Mouse (Mus musculus) midbrain, embryonic 10.5 days (tissue): ENCODE data around the gene Cped1. TPM values are rescaled to one million over a fixed set of nuclear protein-coding genes. Genes with fewer than 3 reads are reported as not detected.

Experiments used
- DNase-seq: peaks from one replicate; pipeline ENCODE4 v3.0.0-alpha.2; 2017; ENCODE audit warnings: low spot score
- H3K27ac ChIP-seq: fragments of 300-500 bp; sonication (generic); replicated peaks from 2 replicates; pipeline ENCODE4 v1.5.1; 2016; ENCODE audit warnings: mild to moderate bottlenecking
- H3K27me3 ChIP-seq: fragments of 300-500 bp; sonication (generic); 2 replicates; pipeline ENCODE4 v1.6.1; 2016; ENCODE audit warnings: low read depth, mild to moderate bottlenecking; ENCODE audit not compliant: poor library complexity, severe bottlenecking
- H3K36me3 ChIP-seq: fragments of 300-500 bp; sonication (generic); 2 replicates; pipeline ENCODE4 v1.6.1; 2016; ENCODE audit warnings: mild to moderate bottlenecking, moderate library complexity
- H3K4me1 ChIP-seq: fragments of 300-500 bp; sonication (generic); 2 replicates; pipeline ENCODE4 v1.6.1; 2016
- H3K4me3 ChIP-seq: fragments of 300-500 bp; sonication (generic); 2 replicates; pipeline ENCODE4 v1.5.1; 2016; ENCODE audit warnings: mild to moderate bottlenecking, moderate library complexity
- H3K9me3 ChIP-seq: fragments of 300-500 bp; sonication (generic); replicated peaks from 2 replicates; pipeline ENCODE4 v1.6.1; 2016; ENCODE audit warnings: mild to moderate bottlenecking
- WGBS: fragments of 180-500 bp; shearing (Covaris S2); methylation state at CpG from one replicate; pipeline ENCODE4 v1.1.7; 2016; 5-methylcytosine and 5-hydroxymethylcytosine counted together
- polyA plus RNA-seq: library from polyadenylated mRNA; unstranded; fragments of >200 nt; fragmentation: Nextera tagmentation; extraction: Ambion mirVana; gene quantifications from 2 replicates; pipeline ENCODE4 v1.2.1, GENCODE M21; 2016

Gene Cped1
- polyA plus RNA-seq, 1 experiment from 2014 or later, result 10.4 TPM

GRCm38 (mm10) chr6:21986660-21987331 is 1.1 kb downstream of the Cped1 start:
- 6% methylated on average over 24 of the region's 24 CpGs for WGBS

GRCm38 (mm10) chr6:21987554-21987953 is 1.8 kb downstream of the Cped1 start:
- Histone ChIP-seq H3K9me3 (no peaks in the 10 kb centered on the region), H3K27ac (no peak overlapping the region), H3K27me3 (peaks cover 38% of the 10 kb centered on the region), H3K4me3 (no peak overlapping the region; the same call in 1 of the 2 replicates), H3K4me1 (peaks cover 18% of the 10 kb centered on the region), H3K36me3 (no peaks in the 10 kb centered on the region)
- no peak for DNase-seq
- 89% methylated on average over 2 of the region's 2 CpGs for WGBS

More at GRCm38 (mm10) chr6:21986660-21987331, 1.1 kb downstream of the Cped1 start:
- Histone ChIP-seq H3K27me3 (peaks cover 38% of the 10 kb centered on the region), H3K4me1 (peaks cover 18% of the 10 kb centered on the region), H3K9me3 (no peaks in the 10 kb centered on the region), H3K36me3 (no peaks in the 10 kb centered on the region), H3K27ac (no peak overlapping the region), H3K4me3 (peak overlapping the region; percentile 60)
- peak; percentile 46 for DNase-seq

- Histone ChIP-seq H3K27ac (no peak overlapping the region), H3K9me3 (no peaks in the 10 kb centered on the region), H3K36me3 (no peaks in the 10 kb centered on the region), H3K4me3 (no peak overlapping the region), H3K4me1 (peaks cover 18% of the 10 kb centered on the region), H3K27me3 (peaks cover 38% of the 10 kb centered on the region)
- WGBS, result 84% methylated on average over 5 of the region's 5 CpGs
- no peak for DNase-seq
Measured at GRCm38 (mm10) chr6:21988296-21988695, 2.6 kb downstream of the Cped1 start.

GRCm38 (mm10) chr6:21989081-21989480 is 3.4 kb downstream of the Cped1 start:
- DNase-seq, result no peak
- Histone ChIP-seq H3K9me3 (no peaks in the 10 kb centered on the region), H3K4me3 (no peak overlapping the region), H3K27me3 (peaks cover 38% of the 10 kb centered on the region), H3K27ac (no peak overlapping the region), H3K36me3 (no peaks in the 10 kb centered on the region), H3K4me1 (peaks cover 18% of the 10 kb centered on the region)
- 80% methylated on average over 4 of the region's 4 CpGs for WGBS

- Histone ChIP-seq H3K9me3 (no peaks in the 10 kb centered on the region), H3K27me3 (peaks cover 32% of the 10 kb centered on the region), H3K4me1 (peaks cover 14% of the 10 kb centered on the region), H3K27ac (no peak overlapping the region), H3K4me3 (no peak overlapping the region), H3K36me3 (no peaks in the 10 kb centered on the region)
- DNase-seq, result no peak
- 80% methylated on average over 9 of the region's 9 CpGs for WGBS
Measured at GRCm38 (mm10) chr6:21990181-21991135, 4.7 kb downstream of the Cped1 start.

GRCm38 (mm10) chr6:21991151-21991550 is 5.4 kb downstream of the Cped1 start:
- Histone ChIP-seq H3K9me3 (no peaks in the 10 kb centered on the region), H3K4me1 (peaks cover 8% of the 10 kb centered on the region), H3K4me3 (no peak overlapping the region), H3K27me3 (peaks cover 25% of the 10 kb centered on the region), H3K27ac (no peak overlapping the region), H3K36me3 (no peaks in the 10 kb centered on the region)
- no peak for DNase-seq
- 81% methylated on average over 4 of the region's 4 CpGs for WGBS

- Histone ChIP-seq H3K27me3 (peaks cover 6% of the 10 kb centered on the region), H3K27ac (no peak overlapping the region), H3K36me3 (no peaks in the 10 kb centered on the region), H3K4me1 (no peaks in the 10 kb centered on the region; the same call in 1 of the 2 replicates), H3K4me3 (no peak overlapping the region), H3K9me3 (no peaks in the 10 kb centered on the region)
- DNase-seq, result no peak
- WGBS, result 84% methylated on average over 2 of the region's 2 CpGs
Measured at GRCm38 (mm10) chr6:21993070-21993469, 7.4 kb downstream of the Cped1 start.

- H3K9me3 ChIP-seq, result no peaks in the 10 kb centered on the region
- H3K27me3 ChIP-seq, result peaks cover 9% of the 10 kb centered on the region
- H3K4me3 ChIP-seq, result no peak overlapping the region
- no peak overlapping the region for H3K27ac ChIP-seq
- WGBS, result 81% methylated on average over 4 of the region's 4 CpGs
- no peaks in the 10 kb centered on the region for H3K36me3 ChIP-seq
- peaks cover 12% of the 10 kb centered on the region for H3K4me1 ChIP-seq
- DNase-seq, result no peak
Measured at GRCm38 (mm10) chr6:21998131-21998530, 12.4 kb downstream of the Cped1 start.

GRCm38 (mm10) chr6:21999025-21999424 is 13.3 kb downstream of the Cped1 start:
- Histone ChIP-seq H3K4me3 (no peak overlapping the region), H3K4me1 (peaks cover 18% of the 10 kb centered on the region)
- DNase-seq, result no peak

GRCm38 (mm10) chr6:22000086-22000485 is 14.4 kb downstream of the Cped1 start:
- peaks cover 18% of the 10 kb centered on the region for H3K4me1 ChIP-seq
- no peak overlapping the region for H3K4me3 ChIP-seq
- no peaks in the 10 kb centered on the region for H3K9me3 ChIP-seq
- H3K27me3 ChIP-seq, result peaks cover 15% of the 10 kb centered on the region
- no peaks in the 10 kb centered on the region for H3K36me3 ChIP-seq
- WGBS, result 56% methylated on average over 6 of the region's 6 CpGs
- no peak for DNase-seq
- no peak overlapping the region for H3K27ac ChIP-seq

More at GRCm38 (mm10) chr6:21999025-21999424, 13.3 kb downstream of the Cped1 start:
- 53% methylated on average over 11 of the region's 11 CpGs for WGBS
- Histone ChIP-seq H3K27me3 (peaks cover 10% of the 10 kb centered on the region), H3K36me3 (no peaks in the 10 kb centered on the region), H3K27ac (no peak overlapping the region), H3K9me3 (no peaks in the 10 kb centered on the region)

- Histone ChIP-seq H3K36me3 (no peaks in the 10 kb centered on the region), H3K4me3 (no peak overlapping the region), H3K9me3 (no peaks in the 10 kb centered on the region), H3K27me3 (peaks cover 15% of the 10 kb centered on the region), H3K4me1 (peaks cover 18% of the 10 kb centered on the region), H3K27ac (no peak overlapping the region)
- 97% methylated on average over 3 of the region's 3 CpGs for WGBS
- no peak for DNase-seq
Measured at GRCm38 (mm10) chr6:22000881-22001280, 15.2 kb downstream of the Cped1 start.

GRCm38 (mm10) chr6:22001284-22001916 is 15.7 kb downstream of the Cped1 start:
- Histone ChIP-seq H3K4me1 (peaks cover 18% of the 10 kb centered on the region), H3K36me3 (no peaks in the 10 kb centered on the region), H3K4me3 (no peak overlapping the region), H3K27me3 (peaks cover 15% of the 10 kb centered on the region), H3K9me3 (no peaks in the 10 kb centered on the region), H3K27ac (no peak overlapping the region)
- 91% methylated on average over 5 of the region's 5 CpGs for WGBS
- DNase-seq, result no peak
